Mouse (Mus musculus): ENCODE measurements around the gene Ddi2.

DNA sequence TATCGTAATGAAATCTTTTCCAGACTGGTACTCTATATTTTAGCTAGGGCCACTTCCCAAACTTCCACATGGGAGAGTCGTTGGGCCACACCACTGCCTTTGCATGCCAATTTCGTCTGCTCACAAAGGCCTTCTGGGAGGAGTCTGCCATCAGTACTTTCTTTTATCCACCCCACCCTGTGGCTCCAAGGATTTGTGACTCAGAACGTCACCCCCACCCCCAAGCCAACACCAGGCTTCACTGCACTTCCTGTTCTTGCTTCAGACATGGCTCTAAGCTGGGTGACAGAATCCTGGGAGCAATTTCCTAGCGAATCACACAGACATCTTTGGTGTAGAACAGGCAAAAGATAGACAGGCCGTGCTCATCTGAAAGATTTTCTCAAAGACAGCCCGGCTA is 41.5 kb downstream of the Ddi2 start:
- TF ChIP-seq EP300 (IDR thresholded peaks at IDR 0.05; ENCODE audit: low read depth) (no peak), CTCF (IDR thresholded peaks at IDR 0.05; ENCODE audit: low read depth) (no peak)
